Mouse (Mus musculus) heart, adult 8-10 months (tissue): ENCODE data around the gene Phactr3. TPM values are rescaled to one million over a fixed set of nuclear protein-coding genes. Genes with fewer than 3 reads are reported as not detected.

Experiments used
- DNase-seq: peaks from one replicate; pipeline ENCODE4 v3.0.0; 2022; ENCODE audit warnings: low spot score
- total RNA-seq, 4 experiments: library from RNA; stranded (reverse); gene quantifications; 2 replicates each; pipeline ENCODE4 v1.2.4; 2022

Gene Phactr3
- total RNA-seq, 4 experiments from 2014 or later: 0.63 to 3.0 (median 1.4) TPM

GRCm38 (mm10) chr2:178135713-178136112 lies 16.9 kb downstream of the Phactr3 start:
- no peak for DNase-seq

GRCm38 (mm10) chr2:178137518-178137917 lies 18.7 kb downstream of the Phactr3 start:
- DNase-seq: peak; percentile 24

- DNase-seq: no peak
Observed at GRCm38 (mm10) chr2:178141489-178141922, 22.7 kb downstream of the Phactr3 start.

GRCm38 (mm10) chr2:178142291-178143023 lies 23.7 kb downstream of the Phactr3 start:
- no peak for DNase-seq

- no peak for DNase-seq
Observed at GRCm38 (mm10) chr2:178143024-178143415, 24.2 kb downstream of the Phactr3 start.

- no peak for DNase-seq
Observed at GRCm38 (mm10) chr2:178143898-178144297, 25.1 kb downstream of the Phactr3 start.

- DNase-seq: no peak
Observed at GRCm38 (mm10) chr2:178149312-178149711, 30.5 kb downstream of the Phactr3 start.

GRCm38 (mm10) chr2:178150697-178151096 lies 31.9 kb downstream of the Phactr3 start:
- DNase-seq: no peak

GRCm38 (mm10) chr2:178153601-178154000 lies 34.8 kb downstream of the Phactr3 start:
- no peak for DNase-seq

GRCm38 (mm10) chr2:178154129-178154528 lies 35.4 kb downstream of the Phactr3 start:
- no peak for DNase-seq

- no peak for DNase-seq
Observed at GRCm38 (mm10) chr2:178154576-178154975, 35.8 kb downstream of the Phactr3 start.

GRCm38 (mm10) chr2:178155176-178155916 lies 36.6 kb downstream of the Phactr3 start:
- no peak for DNase-seq

- peak; percentile 44 for DNase-seq
Observed at GRCm38 (mm10) chr2:178155917-178156282, 37.1 kb downstream of the Phactr3 start.

GRCm38 (mm10) chr2:178158936-178159335 lies 40.2 kb downstream of the Phactr3 start:
- DNase-seq: no peak

GRCm38 (mm10) chr2:178163981-178164380 lies 45.2 kb downstream of the Phactr3 start:
- DNase-seq: no peak

- no peak for DNase-seq
Observed at GRCm38 (mm10) chr2:178165943-178166342, 47.2 kb downstream of the Phactr3 start.

- no peak for DNase-seq
Observed at GRCm38 (mm10) chr2:178169983-178170382, 51.2 kb downstream of the Phactr3 start.

- no peak for DNase-seq
Observed at GRCm38 (mm10) chr2:178173951-178174350, 55.2 kb downstream of the Phactr3 start.

GRCm38 (mm10) chr2:178175286-178175931 lies 56.6 kb downstream of the Phactr3 start:
- no peak for DNase-seq

- no peak for DNase-seq
Observed at GRCm38 (mm10) chr2:178184251-178184650, 65.5 kb downstream of the Phactr3 start.

GRCm38 (mm10) chr2:178184862-178185261 lies 66.1 kb downstream of the Phactr3 start:
- DNase-seq: no peak

GRCm38 (mm10) chr2:178188988-178189387 lies 70.2 kb downstream of the Phactr3 start:
- no peak for DNase-seq
